Mouse (Mus musculus) liver, adult 2 months (tissue): ENCODE results near the gene Slc19a1.

Experiments
- CTCF ChIP-seq: fragments of 200-500 bp; IDR thresholded peaks from 2 replicates; pipeline ENCODE4 v1.5.1; 2011; ENCODE audit warnings: low read depth, low read length, control low read depth
- POLR2A ChIP-seq: fragments of 200-500 bp; IDR thresholded peaks from 2 replicates; pipeline ENCODE4 v1.6.1; 2011; ENCODE audit warnings: low read length, control low read depth; ENCODE audit not compliant: insufficient read depth; ENCODE audit errors: extremely low read depth

GRCm38 (mm10) chr10:76988586-76988985 is 43.5 kb upstream of the Slc19a1 start:
- no peak for TF ChIP-seq CTCF
- no peak for TF ChIP-seq POLR2A
